Mouse (Mus musculus): ENCODE measurements at regions not wholly inside any gene's neighbourhood (a gene's known extent, or its start where the extent isn't known, plus 50 kb on each side); places are given as distances from the start of the nearest gene placed in this dataset.
A peak's percentile ranks its signal among the peaks of the same experiment; 100 is the strongest.

- no peak for ATAC-seq (replicated peaks; ENCODE audit: poor library complexity)
Measured at GRCm38 (mm10) chr2:51073040-51073594, 75.8 kb downstream of the Rnd3 start.

GRCm38 (mm10) chr2:51072346-51072885 is 76.5 kb downstream of the Rnd3 start:
- no peak for ATAC-seq (replicated peaks; ENCODE audit: poor library complexity)

GRCm38 (mm10) chr2:51070902-51071301 is 78.0 kb downstream of the Rnd3 start:
- no peak for ATAC-seq (replicated peaks; ENCODE audit: poor library complexity)

GRCm38 (mm10) chr2:51066423-51066831 is 82.5 kb downstream of the Rnd3 start:
- ATAC-seq (replicated peaks; ENCODE audit: poor library complexity): no peak

- ATAC-seq (replicated peaks; ENCODE audit: poor library complexity): no peak
Measured at GRCm38 (mm10) chr2:51065821-51066220, 83.1 kb downstream of the Rnd3 start.

- no peak for ATAC-seq (replicated peaks; ENCODE audit: poor library complexity)
Measured at GRCm38 (mm10) chr2:51064821-51065220, 84.1 kb downstream of the Rnd3 start.

- ATAC-seq (replicated peaks; ENCODE audit: poor library complexity): no peak
Measured at GRCm38 (mm10) chr2:51062049-51062448, 86.9 kb downstream of the Rnd3 start.

GRCm38 (mm10) chr2:51058158-51058557 is 90.8 kb downstream of the Rnd3 start:
- no peak for ATAC-seq (replicated peaks; ENCODE audit: poor library complexity)

GRCm38 (mm10) chr2:51056141-51056731 is 92.7 kb downstream of the Rnd3 start:
- no peak for ATAC-seq (replicated peaks; ENCODE audit: poor library complexity)

- ATAC-seq (replicated peaks; ENCODE audit: poor library complexity): no peak
Measured at GRCm38 (mm10) chr2:51055339-51055738, 93.6 kb downstream of the Rnd3 start.

- no peak for ATAC-seq (replicated peaks; ENCODE audit: poor library complexity)
Measured at GRCm38 (mm10) chr2:51049834-51050170, 99.1 kb downstream of the Rnd3 start.

GRCm38 (mm10) chr2:51049101-51049833 is 99.6 kb downstream of the Rnd3 start:
- no peak for ATAC-seq (replicated peaks; ENCODE audit: poor library complexity)

GRCm38 (mm10) chr2:51047520-51047919 is 101.4 kb downstream of the Rnd3 start:
- no peak for ATAC-seq (replicated peaks; ENCODE audit: poor library complexity)

- no peak for ATAC-seq (replicated peaks; ENCODE audit: poor library complexity)
Measured at GRCm38 (mm10) chr2:51045626-51046025, 103.3 kb downstream of the Rnd3 start.

- no peak for ATAC-seq (replicated peaks; ENCODE audit: poor library complexity)
Measured at GRCm38 (mm10) chr2:51041101-51041500, 107.8 kb downstream of the Rnd3 start.

- ATAC-seq (replicated peaks; ENCODE audit: poor library complexity): no peak
Measured at GRCm38 (mm10) chr2:51038685-51039084, 110.2 kb downstream of the Rnd3 start.

- ATAC-seq (replicated peaks; ENCODE audit: poor library complexity): no peak
Measured at GRCm38 (mm10) chr2:51036995-51037394, 111.9 kb downstream of the Rnd3 start.

- no peak for ATAC-seq (replicated peaks; ENCODE audit: poor library complexity)
Measured at GRCm38 (mm10) chr2:51036190-51036755, 112.6 kb downstream of the Rnd3 start.

- ATAC-seq (replicated peaks; ENCODE audit: poor library complexity): no peak
Measured at GRCm38 (mm10) chr2:51033881-51034280, 115.0 kb downstream of the Rnd3 start.

- ATAC-seq (replicated peaks; ENCODE audit: poor library complexity): no peak
Measured at GRCm38 (mm10) chr2:51022479-51022878, 126.4 kb downstream of the Rnd3 start.

- ATAC-seq (replicated peaks; ENCODE audit: poor library complexity): peak; percentile 55; the same call in 1 of the 2 replicates
Measured at GRCm38 (mm10) chr2:51016129-51016402, 132.8 kb downstream of the Rnd3 start.
